ENCODE assay signal across 11 mouse cellular contexts in genomic region chr5:114728160-114728559, GRCm38 (mm10). TPM values are rescaled to one million over a fixed set of nuclear protein-coding genes. Genes with fewer than 3 reads are reported as not detected.
DNase-seq lines count a peak whose midpoint lies in the region.
"Had no signal": no experiment of that assay in that cellular context is flagged by ENCODE, and none has a peak within 500 bp of the region (broad histone marks: within the 10 kb centered on the region; RNA-seq: fewer than 3 reads in every experiment).

No protein-coding gene starts in this region.

- peak; percentile 51 to 58 for DNase-seq in heart, adult 9 months (ENCODE audit: low spot score in 2 of 2)
- no peak for DNase-seq in heart, adult 8-10 months (ENCODE audit: low spot score)
- DNase-seq in adrenal gland, postnatal 14 days, result peak; percentile 81
- peak; percentile 55 for DNase-seq in gastrocnemius, adult 18-20 months (ENCODE audit: low spot score)
- peak; percentile 20 for DNase-seq in ovary, postnatal 14 days (ENCODE audit: low spot score)
- no peak for DNase-seq in layer of hippocampus, postnatal 10 days (ENCODE audit: low spot score in 2 of 2)
- no peak for DNase-seq in B cell, adult 2 months
- DNase-seq: cerebellum, postnatal 36 days; kidney, postnatal 25 days; lung, adult 18-20 months; spleen, adult 18-20 months had no signal

RNA-seq across cellular contexts. Expression of gene Tchp, which starts 20.6 kb away (rescaled TPM):
- total RNA-seq in heart, adult 8-10 months (2022), result 1 to 10 TPM; 4.2 to 5.0 (median 4.9) TPM
- total RNA-seq in adrenal gland, postnatal 14 days (2021), result 6.9 and 10.0 TPM in 2 replicates
- 1 to 10 TPM; 2.3 to 2.9 TPM for total RNA-seq in gastrocnemius, adult 18-20 months (2021)
- total RNA-seq in layer of hippocampus, postnatal 10 days (2021), result 10 to 100 TPM; 14.1 to 15.8 TPM

RNA-seq across cellular contexts. Expression of gene Gltp, which starts 37.4 kb away (rescaled TPM):
- total RNA-seq in heart, adult 8-10 months (2022), result 10 to 100 TPM; 18.4 to 19.2 (median 18.5) TPM
- 39.2 and 41.7 TPM in 2 replicates for total RNA-seq in adrenal gland, postnatal 14 days (2021)
- total RNA-seq in gastrocnemius, adult 18-20 months (2021), result 1 to 10 TPM; 7.2 to 8.7 TPM
- 10 to 100 TPM; 25.4 to 26.7 TPM for total RNA-seq in layer of hippocampus, postnatal 10 days (2021)

RNA-seq across cellular contexts. Expression of gene Ankrd13a, which starts 46.3 kb away (rescaled TPM):
- 10 to 100 TPM; 28.0 to 34.3 (median 30.1) TPM for total RNA-seq in heart, adult 8-10 months (2022)
- 89.4 and 95.0 TPM in 2 replicates for total RNA-seq in adrenal gland, postnatal 14 days (2021)
- 10 to 100 TPM; 16.1 to 17.3 TPM for total RNA-seq in gastrocnemius, adult 18-20 months (2021)
- 10 to 100 TPM; 40.2 to 45.1 TPM for total RNA-seq in layer of hippocampus, postnatal 10 days (2021)

RNA-seq across cellular contexts. Expression of gene Git2, which starts 47.2 kb away (rescaled TPM):
- 10 to 100 TPM; 27.9 to 34.6 (median 30.5) TPM for total RNA-seq in heart, adult 8-10 months (2022)
- total RNA-seq in adrenal gland, postnatal 14 days (2021), result 42.7 and 49.4 TPM in 2 replicates
- total RNA-seq in gastrocnemius, adult 18-20 months (2021), result 10 to 100 TPM; 13.3 to 16.2 TPM
- total RNA-seq in layer of hippocampus, postnatal 10 days (2021), result 10 to 100 TPM; 42.4 to 44.8 TPM

Comparison
In these comparisons a context has a peak if more than half of its experiments do, and no peak if none do; other contexts are left out.
1. DNase-seq: peak in heart, adult 9 months (2 of 2), adrenal gland, postnatal 14 days (single experiment), gastrocnemius, adult 18-20 months (single experiment) and ovary, postnatal 14 days (single experiment); none in heart, adult 8-10 months (single experiment), layer of hippocampus, postnatal 10 days (0 of 2) and B cell, adult 2 months (0 of 2).